Mouse (Mus musculus) lung, adult 18-20 months (tissue): ENCODE results near the gene Grik1.

Experiments
- DNase-seq, 2 experiments: peaks; one replicate each; pipeline ENCODE4 v3.0.0; 2022; ENCODE audit warnings: mixed read lengths in 2 of 2

Gene Grik1

GRCm38 (mm10) chr16:87848799-87849198 lies 441.3 kb downstream of the Grik1 start:
- DNase-seq, result no peak
